In the genomic region with DNA sequence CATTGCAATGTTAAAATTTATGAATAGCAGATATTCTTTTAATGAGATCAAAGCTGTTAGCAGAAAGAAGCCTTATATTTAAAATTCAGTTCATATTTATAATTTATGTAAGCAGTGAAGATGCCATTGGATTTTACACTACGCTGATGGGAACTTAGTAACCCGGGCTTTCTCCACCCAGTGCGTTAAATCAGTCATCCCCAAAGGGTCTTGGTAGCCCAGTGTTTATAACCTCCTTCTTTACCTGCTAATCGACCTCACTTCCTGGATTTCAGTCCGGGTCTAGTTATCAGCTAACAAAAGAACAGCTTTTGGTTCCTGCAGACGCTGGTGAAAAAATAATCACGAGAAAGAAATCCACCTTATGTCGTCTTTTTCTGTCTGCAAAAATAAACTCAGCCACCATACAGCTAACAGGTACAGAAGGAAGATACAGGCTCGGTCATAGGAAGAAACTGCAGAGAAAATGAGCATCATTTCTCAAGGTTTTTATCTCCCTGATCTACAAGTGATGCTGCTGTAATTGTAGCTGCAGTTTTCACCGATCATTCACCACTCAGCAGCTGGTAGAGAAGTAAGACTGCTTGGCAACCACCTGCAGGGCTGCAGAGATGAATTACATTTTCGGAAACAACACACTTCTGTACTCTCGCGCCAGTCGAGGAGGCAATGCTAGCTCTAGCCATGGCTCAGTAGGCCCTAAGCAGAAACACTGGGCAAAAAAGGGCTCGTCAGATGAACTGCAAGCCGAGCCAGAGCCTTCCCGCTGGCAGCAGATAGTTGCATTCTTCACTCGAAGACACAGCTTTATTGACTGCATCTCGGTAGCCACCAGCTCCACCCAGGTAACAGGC, we compare ENCODE assay signal across 9 mouse cellular contexts.
A peak's percentile ranks its signal among the peaks of the same experiment; 100 is the strongest.
DNase-seq lines count a peak whose midpoint lies in the region; ATAC-seq lines count a peak whose summit lies in the region.
"Had no signal": no experiment of that assay in that cellular context is flagged by ENCODE, and none has a peak within 500 bp of the region (broad histone marks: within the 10 kb centered on the region; RNA-seq: fewer than 3 reads in every experiment).

No protein-coding gene starts in this region.

- H3K27me3 ChIP-seq in neural tube, embryonic 11.5 days (ENCODE audit: control insufficient read depth, insufficient read depth, low read length) = no peaks in the 10 kb centered on the region
- H3K27me3 ChIP-seq in splenic B cell, adult 2 months (ENCODE audit: control insufficient read depth, insufficient read depth, low read length, poor library complexity, severe bottlenecking) = no peaks in the 10 kb centered on the region
- no peaks in the 10 kb centered on the region for H3K27me3 ChIP-seq in liver, embryonic 11.5 days (replicated peaks; ENCODE audit: control insufficient read depth, insufficient read depth, low read length)
- H3K27me3 ChIP-seq in limb, embryonic 10.5 days (ENCODE audit: low read depth, poor library complexity, severe bottlenecking) = no peaks in the 10 kb centered on the region
- H3K27me3 ChIP-seq: lung, embryonic 15.5 days had no signal

- H3K36me3 ChIP-seq in neural tube, embryonic 11.5 days (ENCODE audit: control insufficient read depth, insufficient read depth, low read length) = no peaks in the 10 kb centered on the region
- no peaks in the 10 kb centered on the region for H3K36me3 ChIP-seq in macrophage (ENCODE audit: inconsistent target)
- H3K36me3 ChIP-seq in splenic B cell, adult 2 months (ENCODE audit: control insufficient read depth, insufficient read depth, low read length, poor library complexity, severe bottlenecking) = no peaks in the 10 kb centered on the region
- H3K36me3 ChIP-seq in liver, embryonic 11.5 days (ENCODE audit: control insufficient read depth, insufficient read depth, low read length) = no peaks in the 10 kb centered on the region
- peaks cover 5% of the 10 kb centered on the region; the same call in 1 of the 2 replicates for H3K36me3 ChIP-seq in limb, embryonic 10.5 days
- H3K36me3 ChIP-seq: lung, embryonic 15.5 days had no signal

- peak; percentile 21 for DNase-seq in neural tube, embryonic 11.5 days (ENCODE audit: low spot score)
- DNase-seq in neural tube, embryonic 10.5 days (ENCODE audit: extremely low spot score, low spot score) = no peak
- DNase-seq in frontal cortex, adult 2 months (ENCODE audit: extremely low spot score in 1 of 2, low spot score in 1 of 2) = peak; percentile 57 to 70
- DNase-seq in splenic B cell, adult 2 months (ENCODE audit: low read depth, low spot score) = peak; percentile 45
- no peak for DNase-seq in lung, postnatal 36 days
- no peak for DNase-seq in liver, embryonic 11.5 days (ENCODE audit: low spot score)
- no peak for DNase-seq in limb, embryonic 10.5 days (ENCODE audit: low spot score)

- H3K9ac ChIP-seq in neural tube, embryonic 11.5 days (ENCODE audit: low read length) = no peak overlapping the region
- H3K9ac ChIP-seq in liver, embryonic 11.5 days (ENCODE audit: low read depth, low read length) = no peak overlapping the region
- H3K9ac ChIP-seq: lung, embryonic 15.5 days had no signal

- H3K79me2 ChIP-seq in macrophage (ENCODE audit: inconsistent target) = peaks cover 42% of the 10 kb centered on the region

- WGBS in neural tube, embryonic 11.5 days = 74% methylated on average over 19 of the region's 19 CpGs
- WGBS in macrophage (ENCODE audit: missing documents) = 18% methylated on average over 19 of the region's 19 CpGs
- 79% methylated on average over 19 of the region's 19 CpGs for WGBS in liver, embryonic 11.5 days
- WGBS in limb, embryonic 10.5 days = 86% methylated on average over 19 of the region's 19 CpGs

- H3K4me3 ChIP-seq in neural tube, embryonic 11.5 days (ENCODE audit: low read depth, low read length) = no peak overlapping the region
- no peak overlapping the region for H3K4me3 ChIP-seq in macrophage (ENCODE audit: inconsistent target)
- H3K4me3 ChIP-seq in liver, embryonic 11.5 days (ENCODE audit: low read depth, low read length) = no peak overlapping the region
- H3K4me3 ChIP-seq in limb, embryonic 10.5 days = no peak overlapping the region
- H3K4me3 ChIP-seq: lung, embryonic 15.5 days had no signal

- H3K27ac ChIP-seq in neural tube, embryonic 11.5 days (ENCODE audit: low read depth, low read length) = no peak overlapping the region
- H3K27ac ChIP-seq in macrophage = peak overlapping the region; percentile 66
- H3K27ac ChIP-seq in liver, embryonic 11.5 days (ENCODE audit: low read depth, low read length) = no peak overlapping the region
- H3K27ac ChIP-seq in limb, embryonic 10.5 days = no peak overlapping the region
- H3K27ac ChIP-seq: lung, embryonic 15.5 days had no signal

- no peak overlapping the region for H3K4me2 ChIP-seq in neural tube, embryonic 11.5 days (ENCODE audit: low read depth)
- no peak overlapping the region for H3K4me2 ChIP-seq in liver, embryonic 11.5 days
- H3K4me2 ChIP-seq: lung, embryonic 15.5 days had no signal

- ATAC-seq in neural tube, embryonic 11.5 days (ENCODE audit: insufficient read depth, low FRiP score, low TSS enrichment) = no peak
- no peak for ATAC-seq in liver, embryonic 11.5 days (replicated peaks; ENCODE audit: low FRiP score)

- H3K4me1 ChIP-seq in neural tube, embryonic 11.5 days (ENCODE audit: control insufficient read depth, insufficient read depth, low read length) = no peaks in the 10 kb centered on the region
- H3K4me1 ChIP-seq in liver, embryonic 11.5 days (replicated peaks; ENCODE audit: control insufficient read depth, insufficient read depth, low read length) = no peaks in the 10 kb centered on the region
- no peaks in the 10 kb centered on the region for H3K4me1 ChIP-seq in limb, embryonic 10.5 days
- H3K4me1 ChIP-seq: lung, embryonic 15.5 days had no signal

- H3K9me3 ChIP-seq in neural tube, embryonic 11.5 days (ENCODE audit: control insufficient read depth, low read length) = no peaks in the 10 kb centered on the region
- H3K9me3 ChIP-seq in liver, embryonic 11.5 days (ENCODE audit: control insufficient read depth, low read length) = no peaks in the 10 kb centered on the region
- no peaks in the 10 kb centered on the region for H3K9me3 ChIP-seq in limb, embryonic 10.5 days (replicated peaks)
- H3K9me3 ChIP-seq: lung, embryonic 15.5 days had no signal

Comparison
In these comparisons a context has a peak if more than half of its experiments do, and no peak if none do; other contexts are left out.
1. DNase-seq: peak in neural tube, embryonic 11.5 days (single experiment), frontal cortex, adult 2 months (2 of 2) and splenic B cell, adult 2 months (single experiment); none in neural tube, embryonic 10.5 days (single experiment), lung, postnatal 36 days (single experiment), liver, embryonic 11.5 days (single experiment) and limb, embryonic 10.5 days (single experiment).